Mouse (Mus musculus) E14TG2a.4 (cell line): ENCODE results near the gene Rab11fip4.
A peak's percentile ranks its signal among the peaks of the same experiment; 100 is the strongest.

ENCODE experiments used
- CTCF ChIP-seq: conservative IDR thresholded peaks from 2 replicates; pipeline ENCODE4 v1.5.1; 2014; ENCODE audit warnings: low read length
- POU5F1 ChIP-seq: IDR thresholded peaks from 2 replicates; pipeline ENCODE4 v1.6.1; 2014; ENCODE audit warnings: low read length, borderline replicate concordance

DNA sequence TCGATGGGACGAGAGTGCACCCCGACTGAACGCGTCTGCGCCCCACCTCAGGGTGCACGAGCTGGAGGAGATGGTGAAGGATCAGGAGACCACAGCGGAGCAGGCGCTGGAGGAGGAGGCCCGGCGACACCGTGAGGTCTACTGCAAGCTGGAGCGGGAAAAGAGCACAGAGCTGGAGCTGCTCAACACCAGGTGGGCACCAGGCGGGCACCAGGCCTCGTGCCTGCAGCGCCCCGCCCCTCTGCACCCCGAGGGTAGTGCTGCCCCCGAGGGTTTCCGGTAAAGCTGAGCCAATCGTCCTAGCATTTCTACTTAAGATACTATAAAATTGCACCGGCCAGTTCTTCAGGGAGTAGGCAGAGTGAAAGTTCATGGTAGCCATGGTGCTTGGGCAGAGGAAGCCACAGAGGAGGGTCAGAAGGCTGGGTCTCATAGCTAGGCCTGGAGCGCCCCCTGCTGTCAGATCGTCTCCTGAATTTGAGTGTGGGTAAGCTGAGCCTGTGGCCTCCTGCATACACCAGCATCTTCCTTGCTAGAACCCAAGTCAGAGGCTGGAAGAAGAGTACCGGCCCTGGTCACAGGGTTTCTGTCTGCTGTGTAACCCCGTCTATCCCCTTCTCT, 95.6 kb downstream of the Rab11fip4 start:
- TF ChIP-seq CTCF: peak; percentile 50; the same call in 1 of the 2 replicates
- TF ChIP-seq POU5F1: no peak
